Mouse (Mus musculus): Measurements from ENCODE around the gene 2610528J11Rik. TPM values are rescaled to one million over a fixed set of nuclear protein-coding genes. Genes with fewer than 3 reads are reported as not detected.
"Not testable (repeated sequence)": the region's sequence is repeated elsewhere in the genome, so short reads cannot be mapped to it uniquely, and the experiment has no call there.

Gene 2610528J11Rik
- not detected in 2 replicates for total RNA-seq (2021)
- long read RNA-seq, transcript 2610528J11Rik-201 (3 exons, 958 nt): major isoform, 7 of 11 reads
- long read RNA-seq, partial matches to known transcripts: 1 of 11 reads
- long read RNA-seq, other reads (novel, unspliced or antisense): 1 of 11 reads

DNA sequence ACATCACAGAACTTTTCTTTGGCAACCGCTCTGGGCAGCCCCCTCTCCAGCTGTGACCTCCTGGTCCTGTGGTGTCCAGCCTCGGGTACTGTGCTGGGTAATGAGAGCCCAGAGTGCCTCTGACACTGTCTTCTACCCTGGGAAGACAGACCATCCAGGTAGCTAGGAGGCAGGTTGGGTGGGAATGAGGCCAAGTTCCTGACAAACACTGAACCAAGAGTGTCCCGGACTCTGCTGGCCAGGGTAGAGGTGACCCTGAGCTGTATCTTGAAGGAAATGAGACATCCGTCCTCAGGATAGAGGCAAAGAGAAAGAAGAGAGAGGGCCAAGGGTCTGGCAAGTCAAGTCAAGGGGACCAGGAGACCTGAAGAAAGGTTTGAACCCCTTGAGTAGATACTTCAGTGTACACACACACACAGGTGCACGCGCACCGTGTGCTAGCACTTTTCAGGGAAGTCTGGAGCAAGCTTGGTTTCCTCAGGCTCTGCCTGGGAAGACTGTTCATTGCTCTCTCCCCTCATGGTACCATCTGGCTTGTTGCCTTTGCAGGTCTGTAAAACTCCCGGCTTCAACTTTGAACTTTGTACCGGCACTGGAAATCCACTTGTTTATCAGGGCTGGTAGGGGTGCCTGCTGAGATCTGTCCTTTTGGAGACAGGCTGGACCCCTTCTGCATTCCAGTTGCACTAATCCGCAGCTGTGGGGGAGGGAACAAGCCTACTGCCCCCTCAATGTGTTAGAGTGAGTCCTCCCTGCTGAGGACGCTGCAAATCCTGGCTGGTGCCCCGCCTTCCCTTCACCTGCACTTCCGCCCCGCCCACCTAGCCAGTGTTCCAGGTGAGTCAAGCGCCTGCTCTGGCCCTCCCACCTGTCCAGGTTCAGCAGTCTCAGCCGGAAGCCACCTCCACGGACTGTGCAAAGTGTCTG lies at the start of gene 2610528J11Rik:
2610528J11Rik (plus strand) TSS at position 592 of the 927 bp plus-strand sequence.
- no peak for DNase-seq

DNA sequence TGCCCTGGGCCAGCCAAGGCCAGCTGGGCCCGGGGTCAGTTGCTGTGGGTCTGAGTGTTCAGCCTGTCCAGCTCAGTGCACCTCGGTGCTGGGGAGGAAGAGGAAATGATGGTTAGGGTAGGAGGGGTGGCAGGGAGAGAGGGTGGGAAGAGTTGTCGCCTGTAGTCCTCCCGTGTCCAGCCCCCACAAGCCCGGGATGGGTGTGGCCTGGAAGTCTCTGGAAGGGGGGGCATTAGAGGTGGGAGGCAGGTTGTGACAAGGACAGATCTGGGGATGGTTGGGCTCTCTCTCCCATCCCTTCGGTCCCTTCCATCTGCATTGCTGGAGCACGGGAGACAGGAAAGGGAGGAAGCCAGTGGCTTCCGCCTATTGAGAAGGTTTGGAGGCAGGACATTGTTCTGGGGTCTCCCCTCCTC lies 37.1 kb upstream of the 2610528J11Rik start, which contains the start of gene Tie1:
Tie1 (minus strand) TSS at position 345 of the 416 bp plus-strand sequence.
- peak; percentile 38 for DNase-seq

DNA sequence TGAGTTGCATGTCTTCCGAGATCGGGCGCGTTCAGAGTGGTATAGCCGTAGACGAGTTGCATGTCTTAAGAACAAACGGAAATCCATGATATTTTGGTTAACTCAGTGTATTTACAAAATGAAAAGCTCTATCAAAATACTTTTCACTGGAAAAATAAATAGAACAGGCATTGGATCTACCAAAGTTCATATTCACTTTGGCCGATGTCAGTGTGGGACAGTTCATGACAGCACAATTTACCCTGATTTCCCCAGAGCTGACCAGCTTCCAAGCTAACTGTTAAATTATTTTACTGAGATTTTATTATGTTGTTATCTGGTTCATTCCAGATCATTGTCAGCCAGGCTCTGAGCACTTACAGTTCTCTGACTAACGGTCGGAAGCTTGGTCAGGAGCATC lies 36.3 kb upstream of the 2610528J11Rik start:
- DNase-seq: no peak

DNA sequence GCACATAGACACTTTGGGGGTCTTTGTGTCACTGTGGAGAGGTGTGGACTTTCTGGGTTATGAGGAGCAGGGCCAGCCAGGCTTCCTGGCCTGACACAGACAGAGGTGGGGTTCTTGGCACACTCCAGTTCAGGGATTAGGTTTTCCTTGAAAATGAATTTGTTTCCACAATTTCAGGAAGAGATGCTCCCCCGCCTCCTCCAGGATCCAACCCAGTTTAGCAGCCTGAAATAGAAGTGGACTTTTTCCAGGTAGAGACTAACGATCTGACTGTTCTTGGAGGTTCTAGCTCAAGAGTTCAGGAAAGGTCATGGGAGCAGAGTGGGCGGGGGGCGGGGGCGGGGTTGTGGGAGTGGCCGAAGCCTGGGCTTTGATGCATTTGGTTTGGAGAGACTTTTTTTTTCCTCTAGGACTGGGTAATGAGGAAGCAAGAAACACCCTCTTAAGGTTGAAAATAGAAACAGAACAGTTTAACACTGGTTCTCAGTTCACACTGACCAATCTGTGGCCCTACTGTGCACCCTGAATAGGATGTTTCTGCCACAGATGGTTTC lies 26.6 kb upstream of the 2610528J11Rik start:
- no peak for DNase-seq

DNA sequence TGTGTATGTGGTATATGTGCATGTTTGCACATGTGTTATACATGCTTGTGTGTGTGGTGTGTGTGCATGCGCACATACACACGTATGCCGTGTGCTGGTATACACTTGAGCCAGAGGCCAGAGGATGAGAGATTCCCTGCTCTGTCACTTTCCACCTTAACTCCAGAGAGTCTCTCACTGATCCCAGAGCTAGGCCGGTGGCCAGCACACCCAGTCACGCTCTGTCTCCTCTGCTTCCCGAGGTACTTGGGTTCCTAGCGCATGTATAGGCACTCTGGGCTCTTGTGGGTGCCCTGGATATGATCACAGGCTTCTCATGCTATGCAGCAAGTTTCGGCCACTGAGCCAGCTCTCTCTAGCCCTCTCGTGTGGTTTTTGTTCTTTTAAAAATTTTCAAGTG lies 26.0 kb upstream of the 2610528J11Rik start:
- DNase-seq: no peak

DNA sequence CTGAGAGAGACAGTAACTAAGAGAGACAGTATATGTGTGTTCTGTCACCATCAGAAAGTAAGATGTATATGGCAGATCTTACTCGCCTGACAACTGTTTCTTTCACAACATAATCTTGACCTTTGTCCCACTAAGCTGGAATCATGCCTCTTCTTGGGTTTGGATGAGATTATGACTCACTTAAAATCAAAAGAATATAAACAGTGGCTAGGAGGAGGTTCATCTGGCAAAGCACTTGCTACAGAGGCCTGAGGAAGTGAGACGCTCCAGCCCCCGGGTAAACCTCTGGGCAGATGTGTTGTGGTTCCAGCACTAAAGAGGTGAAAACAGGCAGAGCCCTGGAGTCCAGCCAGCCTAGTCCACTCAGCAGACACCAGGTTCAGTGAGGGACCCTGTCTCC lies 21.2 kb upstream of the 2610528J11Rik start:
- no peak for DNase-seq

DNA sequence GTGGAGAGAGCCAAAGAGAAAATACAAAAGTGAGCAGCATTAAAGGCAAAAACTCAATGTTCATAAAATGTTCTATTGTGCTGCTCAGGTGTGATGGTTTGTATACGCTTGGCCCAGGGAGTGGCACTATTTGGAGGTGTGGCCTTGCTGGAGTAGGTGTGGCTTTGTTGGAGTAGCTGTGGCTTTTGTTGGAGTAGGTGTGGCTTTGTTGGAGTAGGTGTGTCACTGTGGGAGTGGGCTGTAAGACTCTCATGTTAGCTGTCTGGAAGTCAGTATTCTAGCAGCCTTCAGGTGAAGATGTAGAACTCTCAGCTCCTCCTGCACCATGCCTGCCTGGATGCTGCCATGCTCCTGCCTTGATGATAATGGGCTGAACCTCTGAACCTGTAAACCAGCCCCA lies 19.6 kb upstream of the 2610528J11Rik start:
- not testable (repeated sequence) for DNase-seq

DNA sequence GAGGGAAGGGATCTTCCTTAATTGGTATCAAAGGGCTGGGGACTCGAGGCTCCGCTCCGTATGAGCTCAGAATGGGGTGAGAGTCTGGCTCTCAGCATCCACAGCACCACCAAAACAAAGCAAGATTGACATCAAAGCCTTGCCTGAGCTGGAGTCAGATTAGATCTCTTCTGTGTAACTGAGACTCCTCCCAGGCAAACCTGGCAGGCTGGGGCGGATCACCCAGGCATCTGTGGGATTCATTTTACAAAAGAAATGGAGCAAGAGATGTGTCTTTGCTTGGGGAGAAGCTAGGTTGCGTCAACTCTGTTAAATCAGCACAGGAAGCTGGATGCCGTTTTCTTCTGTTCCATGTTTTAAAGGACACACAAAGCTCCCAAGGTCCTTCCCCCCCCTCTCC lies 17.7 kb upstream of the 2610528J11Rik start:
- no peak for DNase-seq

DNA sequence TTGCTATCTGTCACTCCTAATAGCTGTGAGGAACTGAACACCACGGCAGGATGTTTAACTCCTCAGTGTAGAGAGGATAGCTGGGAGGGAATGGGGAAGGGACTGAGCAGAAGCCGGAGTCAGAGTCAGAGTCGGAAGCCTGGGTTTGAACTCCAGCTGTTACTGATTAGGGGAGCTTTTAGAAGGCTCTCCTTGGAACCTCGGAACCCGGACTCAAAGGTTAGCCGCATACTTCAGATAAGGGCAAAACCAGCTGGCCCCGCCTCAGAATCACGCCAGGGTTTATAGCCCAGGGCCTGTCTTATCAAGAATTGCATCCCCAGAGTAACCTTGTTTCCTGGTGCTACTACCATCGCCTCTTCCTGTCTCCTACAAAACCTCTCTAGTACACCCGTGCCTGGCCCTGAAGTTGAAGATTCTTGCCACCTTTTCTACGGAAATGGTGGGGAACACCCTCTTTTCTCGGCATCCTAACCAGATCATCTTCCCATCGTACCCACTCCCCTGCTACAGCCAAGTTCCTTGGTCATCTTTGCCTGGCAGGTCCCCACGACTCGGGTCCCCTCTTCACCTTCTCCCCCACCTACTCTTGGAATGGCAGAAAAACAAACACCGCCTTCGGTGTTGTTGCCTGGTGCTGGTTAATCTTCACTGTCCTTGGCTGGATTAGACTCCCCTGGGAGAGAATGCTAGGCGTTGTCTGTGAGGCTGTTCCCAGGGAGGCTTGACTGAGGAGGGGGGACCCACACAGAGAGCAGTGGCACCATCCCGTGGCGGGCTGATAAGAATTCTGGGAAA lies 9.9 kb upstream of the 2610528J11Rik start:
- no peak for DNase-seq

DNA sequence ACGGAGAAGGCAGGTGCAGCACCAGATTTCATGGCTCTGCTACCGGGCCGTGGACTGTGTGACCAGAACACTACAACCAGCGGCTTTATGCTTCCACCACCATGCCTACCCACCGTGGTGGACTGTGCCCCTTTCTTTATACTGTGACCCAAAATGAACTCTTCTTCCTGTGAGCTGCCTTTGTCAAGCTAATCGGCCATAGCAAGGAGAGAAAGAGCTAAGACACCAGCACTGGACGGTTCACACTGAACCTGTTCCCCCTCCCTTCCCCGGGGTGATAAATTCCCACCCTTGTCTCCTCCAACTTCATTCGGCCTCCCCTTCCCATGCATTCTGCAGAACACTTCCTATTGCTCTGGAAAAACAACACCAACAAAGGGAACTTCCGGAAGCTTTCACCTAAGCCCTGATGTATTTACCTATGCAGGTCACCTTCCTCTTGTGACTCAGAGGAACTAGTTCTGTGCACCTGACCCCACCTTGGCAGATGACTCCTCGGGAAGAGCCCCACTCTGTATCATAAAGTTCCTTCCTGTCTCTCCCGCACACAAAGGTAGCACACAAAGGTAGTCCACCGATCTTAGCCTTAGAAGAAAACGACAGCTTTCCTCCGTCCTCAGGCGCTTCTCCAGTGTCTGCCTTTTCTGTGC lies 9.2 kb upstream of the 2610528J11Rik start:
- no peak for DNase-seq

DNA sequence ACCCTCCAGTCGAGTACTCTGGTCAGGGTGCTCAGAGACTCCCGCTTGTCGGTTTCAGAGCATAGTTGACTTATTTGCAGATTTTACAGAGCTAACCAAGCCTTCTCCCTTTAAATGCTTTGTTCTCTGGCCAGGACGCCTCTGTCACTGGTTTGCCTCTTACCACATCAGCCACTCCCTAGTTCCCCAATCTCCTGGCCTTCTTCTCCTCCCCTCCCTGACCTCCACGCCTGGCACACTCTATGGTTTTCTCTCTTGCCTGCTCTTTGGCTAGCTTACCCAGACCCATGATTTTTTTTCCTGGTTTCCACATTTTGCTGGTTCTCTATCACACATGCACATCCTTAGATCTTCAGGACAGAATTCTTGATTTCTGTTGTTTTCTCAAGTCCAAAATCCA lies 8.6 kb upstream of the 2610528J11Rik start:
- DNase-seq: no peak

DNA sequence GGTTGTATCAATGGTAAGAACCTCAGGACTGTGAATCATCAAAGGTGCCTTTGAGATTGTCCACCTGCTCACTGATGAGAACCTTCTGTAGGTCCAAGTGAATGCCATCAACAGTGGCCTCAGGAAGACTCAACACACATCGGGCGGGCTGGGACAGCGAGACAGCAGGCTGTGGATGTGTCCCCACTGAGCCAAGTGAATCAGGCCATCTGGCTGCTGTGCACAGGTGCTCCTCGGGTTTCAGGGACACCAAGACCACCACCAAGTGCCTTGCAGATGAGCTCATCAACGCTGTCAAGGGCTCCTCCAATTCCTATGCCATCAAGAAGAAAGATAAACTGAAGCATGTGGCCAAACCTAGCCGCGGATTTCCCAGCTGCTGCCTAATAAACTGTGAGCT lies 4.6 kb upstream of the 2610528J11Rik start:
- no peak for DNase-seq

DNA sequence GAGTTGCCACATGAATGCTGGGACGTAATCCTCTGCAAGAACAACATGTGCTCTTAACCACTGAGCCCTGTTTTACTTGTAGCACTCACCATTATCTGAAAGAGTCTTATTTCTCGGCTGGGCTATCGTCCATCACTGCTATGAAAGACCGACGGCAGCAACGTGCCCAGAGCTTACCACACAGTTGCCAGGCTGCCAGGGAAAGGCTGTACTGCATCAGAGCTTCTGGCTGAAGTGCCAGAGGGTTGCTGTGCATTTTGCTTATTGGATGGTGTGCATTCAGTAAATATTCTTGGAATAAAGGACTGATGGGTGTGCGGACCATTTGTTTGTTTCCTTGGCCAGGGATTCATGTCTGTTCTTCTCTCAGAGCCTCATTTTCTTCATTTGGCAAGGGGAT lies 2.8 kb upstream of the 2610528J11Rik start:
- DNase-seq: no peak

DNA sequence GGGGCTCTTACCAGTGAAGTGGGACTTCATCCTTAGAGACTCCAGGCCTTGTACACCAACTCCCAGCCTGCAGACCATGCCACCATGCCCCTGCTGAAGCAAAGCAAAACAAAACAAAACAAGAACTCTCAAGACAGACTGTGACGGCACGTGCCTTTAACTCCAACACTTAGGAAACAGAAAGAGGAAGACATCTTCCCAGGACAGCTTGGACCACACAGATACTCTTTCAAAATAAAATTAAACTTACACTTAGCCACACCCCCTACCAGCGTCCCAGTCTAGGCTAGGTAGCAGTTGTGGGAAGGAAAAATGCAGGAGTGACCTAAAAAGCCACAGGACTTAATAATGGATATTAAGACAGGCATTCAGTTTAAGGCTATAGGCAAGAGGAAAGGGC lies 1.0 kb upstream of the 2610528J11Rik start:
- no peak for DNase-seq

DNA sequence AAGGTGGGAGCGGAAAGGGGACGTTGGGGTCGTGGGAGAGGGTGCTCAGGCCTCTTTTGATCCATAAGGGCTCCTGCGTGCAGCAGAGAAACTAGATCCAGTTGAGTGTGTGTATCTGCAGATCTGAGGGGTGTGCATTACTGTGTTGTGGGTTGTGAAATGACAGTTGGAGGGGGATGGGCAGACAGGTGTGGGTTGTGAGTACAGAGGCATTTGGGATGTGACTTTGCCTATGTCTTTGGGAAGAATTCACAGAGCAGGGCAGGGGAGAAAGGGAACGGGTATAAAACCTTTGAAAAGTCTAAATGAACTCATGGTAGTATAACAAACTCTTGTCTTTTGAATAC lies 509 bp downstream of the 2610528J11Rik start:
- no peak for DNase-seq

DNA sequence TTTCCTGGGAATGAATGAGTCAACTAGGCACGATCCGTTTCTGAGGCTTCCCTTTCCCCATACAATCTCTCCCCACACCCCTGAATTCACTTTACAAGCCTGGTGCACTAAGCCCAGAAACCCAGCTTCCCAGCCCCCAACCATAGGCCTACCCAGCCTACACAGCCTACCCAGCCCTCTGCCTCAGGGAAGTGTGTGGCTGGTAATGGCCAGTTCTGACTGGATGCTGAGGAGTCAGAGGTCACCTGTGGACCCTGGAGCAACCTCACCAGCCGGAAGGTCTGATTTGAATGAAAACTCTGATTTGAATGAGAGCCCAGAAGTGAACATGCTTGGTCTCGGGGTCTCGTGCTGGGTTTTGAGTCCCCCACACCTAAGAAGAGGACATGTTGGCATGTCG lies 921 bp downstream of the 2610528J11Rik start:
- no peak for DNase-seq

DNA sequence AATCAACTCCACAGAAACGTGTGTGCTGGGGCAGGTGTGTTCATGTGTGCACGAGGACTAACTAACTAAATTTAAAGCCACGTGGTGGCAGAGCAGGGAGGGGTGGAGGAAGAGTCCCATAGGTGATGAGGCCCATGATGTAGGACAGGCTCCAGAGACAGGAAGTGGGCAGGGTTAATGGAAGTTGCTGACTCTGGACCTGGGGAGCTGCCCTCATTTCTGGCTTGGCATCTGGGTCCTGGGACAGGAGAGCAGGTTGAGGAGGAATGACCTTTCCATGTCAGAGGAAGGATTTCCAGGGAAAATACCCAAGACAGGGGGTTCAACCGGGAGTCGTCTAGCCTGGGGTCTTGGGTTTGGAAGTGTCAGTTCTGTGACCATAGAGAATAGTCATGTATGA lies 5.9 kb downstream of the 2610528J11Rik start:
- DNase-seq: no peak

DNA sequence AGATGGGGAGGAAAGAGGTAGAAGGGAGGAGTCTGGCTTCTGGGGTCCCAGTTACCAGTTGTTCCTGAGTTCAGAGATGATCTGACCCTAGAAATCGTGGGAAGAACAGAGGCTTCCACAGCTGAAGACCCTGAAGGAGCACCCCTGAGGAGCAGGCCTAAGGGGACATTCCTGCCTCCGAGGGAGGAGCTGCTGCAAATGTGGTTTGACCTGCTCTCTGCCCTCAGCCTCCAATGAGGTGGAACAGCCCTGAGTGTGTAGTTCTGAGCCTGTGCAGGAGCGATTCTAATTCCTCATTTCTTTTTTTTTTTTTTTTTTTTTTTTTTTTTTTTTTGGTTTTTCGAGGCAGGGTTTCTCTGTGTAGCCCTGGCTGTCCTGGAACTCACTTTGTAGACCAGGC lies 6.4 kb downstream of the 2610528J11Rik start:
- DNase-seq: no peak

DNA sequence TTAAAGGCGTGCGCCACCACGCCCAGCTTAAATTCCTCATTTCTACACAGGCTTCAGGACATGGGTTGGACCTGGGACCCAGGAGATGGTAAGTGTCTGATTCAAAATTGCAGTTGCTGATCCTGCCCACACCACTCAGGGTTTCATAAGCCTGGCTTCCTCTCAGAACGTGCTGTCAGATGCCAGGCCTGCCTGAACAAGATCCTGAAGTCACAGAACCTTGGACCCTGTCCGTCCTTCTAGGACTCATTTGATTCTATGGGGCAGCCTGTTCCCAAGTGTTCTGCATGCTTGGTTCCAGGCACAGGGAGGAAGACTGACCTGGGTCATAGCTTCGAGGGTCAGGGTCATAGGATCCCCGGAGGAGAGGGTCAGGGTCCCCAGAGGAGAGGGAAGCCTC lies 6.8 kb downstream of the 2610528J11Rik start:
- no peak for DNase-seq

DNA sequence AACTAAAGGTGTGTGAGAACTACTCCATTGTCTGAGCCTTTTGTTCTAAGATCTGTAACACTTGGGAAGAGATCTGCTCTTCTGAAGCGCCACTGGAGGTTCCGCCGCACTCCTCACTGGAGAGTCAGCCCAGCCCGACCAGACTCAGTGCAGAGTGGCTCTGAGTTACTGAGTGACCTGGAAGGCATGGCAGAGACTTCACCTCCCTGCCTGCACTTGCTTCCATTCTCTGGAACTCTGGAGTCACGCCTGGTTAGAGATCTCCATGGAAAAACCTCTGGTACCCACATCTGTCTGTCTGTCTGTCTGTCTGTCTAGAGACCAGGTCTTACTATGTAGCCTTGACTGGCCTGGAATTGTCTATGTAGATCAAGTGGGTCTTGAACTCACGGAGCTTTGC lies 8.8 kb downstream of the 2610528J11Rik start:
- no peak for DNase-seq

DNA sequence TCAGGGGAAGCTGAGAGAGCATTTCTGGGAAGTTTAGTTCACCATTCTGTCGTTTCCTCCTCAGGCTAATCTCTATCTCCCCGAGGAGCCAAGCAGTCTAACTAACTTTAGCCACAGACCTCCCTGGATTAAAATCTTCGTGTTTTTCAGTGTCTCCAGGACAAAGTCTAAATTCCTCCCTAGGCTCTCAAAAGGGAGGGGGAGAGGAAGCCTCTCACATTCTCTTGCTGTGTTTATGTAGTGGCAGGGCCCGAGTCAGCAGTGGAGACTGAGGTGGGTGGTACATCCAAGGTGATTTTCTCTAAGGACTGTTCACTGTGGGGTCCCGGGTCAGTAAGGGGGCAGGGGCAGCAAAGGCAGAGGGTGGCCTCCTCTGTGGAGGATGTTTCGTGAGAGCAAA lies 11.0 kb downstream of the 2610528J11Rik start:
- DNase-seq: no peak

DNA sequence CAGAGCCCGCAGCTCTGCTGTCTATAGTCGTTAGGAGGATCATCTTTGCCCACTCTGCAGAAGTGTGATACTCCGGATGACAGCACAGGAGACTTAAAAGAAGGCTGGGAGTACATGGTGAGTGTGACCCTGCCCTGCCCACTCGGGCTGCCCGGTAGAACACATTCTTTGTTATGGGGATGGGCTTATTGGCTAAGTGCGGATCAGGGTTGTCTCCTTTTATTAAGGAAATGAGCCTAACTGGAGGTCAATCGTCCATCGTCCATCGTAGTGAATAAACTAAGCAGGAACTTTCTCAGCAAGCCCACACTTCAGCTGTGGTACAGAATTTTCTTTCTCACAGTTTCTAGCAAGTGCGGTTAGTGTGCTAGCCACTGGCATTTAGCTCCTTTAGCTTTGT lies 13.1 kb downstream of the 2610528J11Rik start:
- no peak for DNase-seq

Measured in adrenal gland, postnatal 25 days (tissue).